Mouse (Mus musculus): ENCODE data around the gene Gucy2d.

Gene Gucy2d

DNA sequence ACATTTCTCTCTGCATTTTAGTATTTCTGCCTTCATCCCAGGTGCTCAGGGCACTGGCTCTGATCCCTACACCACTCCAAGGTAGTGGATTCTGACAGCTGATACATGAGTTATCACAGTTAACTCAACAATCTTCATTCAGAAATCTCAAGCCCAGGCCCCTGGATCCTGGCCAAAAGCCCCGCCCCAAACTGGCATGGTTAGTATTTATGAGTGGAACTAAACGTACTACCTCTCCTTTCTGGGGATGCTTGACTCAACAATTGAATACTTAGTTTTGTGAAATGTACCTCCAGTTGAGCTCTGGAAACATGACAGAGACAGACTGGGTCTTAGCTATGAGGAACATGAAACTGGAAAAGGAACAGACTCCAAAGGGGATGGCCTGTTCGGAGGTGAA lies 6.7 kb downstream of the Gucy2d start:
- in situ Hi-C loops (cut with MboI; ENCODE audit: low sequenced_read_pairs): no loop called here

DNA sequence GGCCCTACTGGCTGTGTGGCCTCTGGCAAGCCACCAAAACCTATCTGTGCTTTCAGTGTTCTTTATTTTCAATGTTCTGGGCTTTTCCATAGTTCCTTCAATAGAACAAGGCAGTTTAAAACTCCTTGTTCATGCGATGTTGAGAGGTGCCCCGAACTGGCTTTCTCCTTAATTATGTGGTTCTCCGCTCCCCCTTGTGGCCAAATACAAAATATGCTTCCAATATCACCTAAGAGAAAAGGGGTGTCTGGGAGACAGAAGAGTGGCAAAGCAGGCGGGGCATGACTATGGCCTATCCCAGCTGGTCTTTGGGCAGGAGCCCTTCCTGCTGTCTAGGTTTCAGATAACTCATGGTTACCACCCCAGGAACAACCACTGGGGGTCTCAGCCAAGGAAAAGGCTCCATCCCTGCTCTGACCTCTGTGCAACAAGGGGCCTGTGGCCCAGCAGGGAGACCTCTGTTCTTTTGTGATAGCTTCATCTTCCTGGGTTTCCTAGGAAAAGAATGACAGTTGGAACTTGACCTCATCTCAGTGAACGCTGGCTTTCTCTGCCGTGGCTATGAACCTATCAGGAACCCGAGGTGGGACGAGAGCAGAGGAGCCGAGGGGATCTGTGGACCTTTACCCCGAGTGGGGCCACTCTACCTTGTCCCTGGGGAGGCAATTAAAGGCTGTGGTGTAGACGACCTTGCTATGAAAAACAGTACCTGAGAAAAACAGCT lies 7.5 kb downstream of the Gucy2d start:
- in situ Hi-C loops (cut with MboI; ENCODE audit: low sequenced_read_pairs): no loop called here

DNA sequence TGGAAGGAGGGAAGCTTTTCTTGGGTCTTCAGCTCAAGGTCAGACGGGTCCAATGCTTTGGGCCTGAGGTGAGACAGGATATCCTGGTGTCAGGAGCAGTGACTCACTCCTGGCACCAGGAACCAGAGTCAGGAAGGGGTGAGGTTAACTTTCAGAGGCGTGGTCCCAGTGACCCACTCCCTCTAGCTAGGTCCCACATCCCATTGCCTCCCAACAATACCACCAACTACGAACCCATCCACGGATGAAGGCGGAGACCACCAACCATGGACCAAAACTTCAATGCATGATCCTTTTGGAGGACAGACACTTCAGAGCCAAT lies 8.1 kb downstream of the Gucy2d start:
- in situ Hi-C loops (cut with MboI; ENCODE audit: low sequenced_read_pairs): no loop called here

DNA sequence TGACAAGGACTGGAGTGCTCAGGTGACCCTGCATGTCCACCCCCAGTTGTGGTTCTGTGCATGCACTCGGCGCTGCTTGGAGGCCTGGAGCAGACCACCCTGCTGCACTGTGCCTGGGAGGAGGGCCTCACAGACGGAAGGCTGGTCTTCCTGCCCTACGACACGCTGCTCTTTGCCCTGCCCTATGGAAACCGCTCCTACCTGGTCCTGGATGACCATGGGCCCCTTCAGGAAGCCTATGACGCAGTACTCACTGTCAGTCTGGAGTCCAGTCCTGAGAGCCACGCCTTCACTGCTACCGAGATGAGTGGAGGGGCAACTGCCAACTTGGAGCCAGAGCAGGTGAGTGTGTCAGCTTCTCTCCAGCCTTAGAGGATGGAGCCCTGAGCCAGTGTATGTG lies 9.5 kb downstream of the Gucy2d start:
- in situ Hi-C loops (cut with MboI; ENCODE audit: low sequenced_read_pairs): no loop called here

DNA sequence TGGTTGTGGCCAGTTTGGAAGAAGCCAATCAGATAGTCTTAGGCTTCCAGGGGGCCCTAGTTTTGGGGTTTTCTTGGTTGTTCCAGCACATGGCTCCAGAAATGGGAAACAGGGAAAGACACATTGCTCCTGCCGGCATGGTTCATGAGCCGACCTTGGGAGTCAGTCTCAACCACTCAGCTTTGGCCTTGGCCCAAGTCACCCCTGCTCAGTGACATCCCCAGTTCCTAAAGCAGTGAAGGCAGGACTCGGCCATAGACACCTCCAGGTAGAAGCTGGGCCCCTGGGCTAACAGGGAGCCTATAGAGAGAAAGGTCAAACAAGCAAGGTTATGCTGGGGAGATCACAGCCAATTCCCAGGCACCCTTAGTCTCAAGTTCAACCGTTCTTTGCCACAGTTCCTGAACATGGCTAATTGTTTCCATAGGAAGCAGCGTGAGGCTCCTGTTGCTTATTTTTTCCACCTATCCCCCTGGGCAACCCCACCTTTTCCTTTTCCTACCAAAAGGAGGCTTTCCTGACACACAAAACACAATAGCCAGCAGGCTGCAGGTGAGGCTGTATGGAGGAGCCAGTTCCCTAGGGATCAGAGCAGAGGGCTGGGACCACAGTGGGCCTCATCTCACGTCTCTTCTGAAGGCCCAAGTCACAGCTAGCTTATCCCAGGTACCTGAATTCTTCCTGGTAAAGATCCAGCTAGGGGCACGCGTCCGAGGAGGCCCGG lies 14.3 kb downstream of the Gucy2d start:
- in situ Hi-C loops (cut with MboI; ENCODE audit: low sequenced_read_pairs): no loop called here

DNA sequence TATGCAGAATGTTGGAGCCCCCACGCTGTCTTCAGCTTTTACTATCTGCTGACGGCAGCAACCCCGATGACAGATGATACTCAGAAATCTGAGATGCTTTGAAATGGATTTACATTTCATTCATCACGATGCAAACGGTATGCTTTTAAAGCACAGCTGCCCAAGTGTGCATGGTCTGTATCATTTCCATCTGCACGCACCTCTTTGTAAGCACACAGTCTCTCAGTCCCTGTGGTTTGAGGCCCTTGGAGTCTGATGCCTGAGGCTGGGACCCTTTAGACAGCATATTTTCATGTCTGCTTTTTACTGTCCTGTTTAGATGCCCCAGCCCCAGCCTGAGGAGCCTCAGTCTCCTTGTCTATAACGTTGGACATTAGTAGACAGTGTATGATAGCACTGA lies 20.1 kb downstream of the Gucy2d start:
- in situ Hi-C loops (cut with MboI; ENCODE audit: low sequenced_read_pairs): no loop called here

DNA sequence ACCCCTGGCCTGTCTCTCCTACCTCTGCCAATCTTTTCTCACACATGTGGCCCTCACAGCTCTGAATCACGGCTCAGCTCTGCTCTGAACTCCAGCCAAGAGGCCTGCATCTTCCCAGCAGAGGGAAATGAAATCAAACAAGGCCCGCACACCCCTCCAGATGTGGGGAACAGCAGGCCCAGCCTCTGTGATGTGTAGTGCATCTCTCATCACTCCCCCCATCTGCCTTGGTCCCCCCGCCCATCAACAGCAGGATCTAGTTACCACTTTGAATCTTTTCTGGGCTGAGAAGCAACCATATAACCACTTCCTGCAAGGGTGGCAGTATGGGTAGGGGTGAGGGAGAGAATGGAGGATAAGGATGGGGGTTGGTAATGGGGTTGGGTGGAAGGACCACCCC lies 28.9 kb downstream of the Gucy2d start:
- in situ Hi-C loops (cut with MboI; ENCODE audit: low sequenced_read_pairs): no loop called here

DNA sequence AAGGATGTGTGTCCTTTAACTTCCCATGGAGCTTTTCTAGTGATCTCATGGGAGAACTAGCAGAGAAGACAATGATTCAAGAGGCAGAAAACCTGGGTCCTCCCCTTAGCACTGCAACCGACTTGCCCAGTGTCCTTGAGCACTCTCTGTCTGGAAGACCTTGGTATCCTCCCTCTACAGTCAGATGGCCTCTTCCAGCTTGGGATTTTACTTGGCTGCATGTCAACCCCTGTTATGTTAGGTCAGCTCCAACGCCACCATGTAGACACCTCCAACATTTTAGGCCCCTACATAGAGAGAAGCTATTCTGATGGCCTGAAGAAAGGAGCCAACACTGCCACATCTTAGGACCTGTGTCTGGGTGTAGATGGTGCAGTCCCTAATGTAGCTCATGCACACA lies 32.3 kb downstream of the Gucy2d start:
- in situ Hi-C loops (cut with MboI; ENCODE audit: low sequenced_read_pairs): no loop called here

DNA sequence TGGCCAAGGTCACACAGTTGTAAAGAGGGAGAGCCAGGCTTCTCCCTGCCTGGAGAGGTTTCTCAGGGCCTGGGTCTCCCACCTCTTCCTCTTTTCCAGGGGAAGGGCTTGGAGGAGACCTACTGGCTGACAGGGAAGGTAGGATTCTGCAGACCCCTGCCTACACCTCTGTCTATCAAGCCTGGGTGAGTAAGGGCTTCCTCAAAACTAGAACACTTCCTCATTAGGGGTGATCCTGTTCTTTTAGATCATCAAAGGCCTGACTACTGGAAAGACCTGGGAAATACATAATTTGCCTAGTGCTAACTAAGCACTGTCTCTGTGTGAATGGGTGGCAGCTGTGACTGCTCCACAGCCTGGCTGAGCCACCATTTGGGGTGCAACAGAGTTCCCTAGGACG lies 34.3 kb downstream of the Gucy2d start:
- in situ Hi-C loops (cut with MboI; ENCODE audit: low sequenced_read_pairs): no loop called here

DNA sequence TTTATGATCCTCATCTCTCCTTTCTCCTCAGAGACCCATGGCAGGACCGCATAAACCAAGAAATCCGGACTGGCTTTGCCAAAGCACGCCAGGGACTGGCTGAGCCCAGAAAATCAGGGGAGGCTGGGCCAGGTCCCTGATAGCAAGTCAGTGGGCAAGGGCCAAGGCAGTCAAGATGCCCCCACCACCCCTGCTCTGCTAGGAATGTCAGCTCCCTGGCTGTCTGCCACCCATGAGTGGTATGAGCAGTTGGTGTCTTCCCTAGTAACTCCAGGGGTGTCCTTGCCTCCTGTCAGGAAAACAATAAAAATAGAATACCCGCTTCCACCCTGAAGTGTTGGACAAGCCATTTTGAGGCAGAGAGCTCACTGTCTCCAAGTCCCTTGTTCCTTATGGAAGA lies 36.9 kb downstream of the Gucy2d start:
- in situ Hi-C loops (cut with MboI; ENCODE audit: low sequenced_read_pairs): no loop called here

DNA sequence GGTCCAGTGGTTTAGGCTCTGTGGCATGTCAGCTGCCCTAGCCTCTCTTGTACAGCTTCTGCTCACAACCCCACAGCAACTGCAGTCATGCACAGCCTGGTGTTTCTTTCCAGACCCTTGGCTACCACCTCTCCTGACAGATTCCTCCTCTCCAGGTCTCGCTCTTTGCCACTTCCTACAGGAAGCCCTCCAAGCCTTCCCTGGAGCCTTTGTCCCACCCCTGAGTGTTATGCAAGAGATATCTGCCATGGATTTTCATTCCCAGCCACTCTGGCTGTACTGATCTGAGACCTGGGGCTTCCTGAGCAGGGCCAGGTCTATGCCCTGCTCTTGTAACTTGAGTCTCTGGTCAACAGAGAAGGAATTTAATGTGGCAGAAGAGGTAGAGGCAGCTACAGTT lies 40.3 kb downstream of the Gucy2d start:
- in situ Hi-C loops (cut with MboI; ENCODE audit: low sequenced_read_pairs): no loop called here

DNA sequence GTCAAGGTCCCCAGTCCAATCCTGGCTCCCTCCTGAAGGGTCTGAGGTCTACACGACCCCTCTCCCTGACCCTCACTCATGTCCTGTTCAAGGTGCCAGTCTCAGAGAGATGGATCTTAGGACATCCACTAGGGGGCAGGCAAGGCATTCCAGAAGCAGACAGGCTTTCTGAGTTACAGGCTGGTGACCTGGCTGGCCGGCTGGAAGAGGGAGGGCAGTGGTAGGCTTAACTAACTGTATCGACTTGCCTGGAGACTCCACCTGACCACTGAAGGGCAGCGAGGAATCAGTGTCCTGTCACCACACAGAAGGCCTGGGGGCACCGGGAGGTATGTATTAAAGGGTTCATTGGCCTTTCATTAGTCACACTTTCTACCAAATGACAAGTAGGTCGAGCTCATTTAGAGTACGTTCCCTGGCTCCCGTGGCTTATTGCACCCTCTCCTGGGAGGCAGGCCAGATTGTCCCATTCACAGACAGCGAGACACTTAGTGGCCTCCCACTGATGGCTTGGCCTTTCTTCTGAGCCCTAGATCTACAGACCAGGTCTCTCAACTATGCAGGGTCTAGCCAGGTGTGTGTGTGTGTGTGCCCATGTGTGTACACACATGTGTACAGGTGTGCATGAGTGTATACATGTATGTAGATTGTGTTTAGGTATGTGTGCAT lies 41.0 kb downstream of the Gucy2d start:
- in situ Hi-C loops (cut with MboI; ENCODE audit: low sequenced_read_pairs): no loop called here

DNA sequence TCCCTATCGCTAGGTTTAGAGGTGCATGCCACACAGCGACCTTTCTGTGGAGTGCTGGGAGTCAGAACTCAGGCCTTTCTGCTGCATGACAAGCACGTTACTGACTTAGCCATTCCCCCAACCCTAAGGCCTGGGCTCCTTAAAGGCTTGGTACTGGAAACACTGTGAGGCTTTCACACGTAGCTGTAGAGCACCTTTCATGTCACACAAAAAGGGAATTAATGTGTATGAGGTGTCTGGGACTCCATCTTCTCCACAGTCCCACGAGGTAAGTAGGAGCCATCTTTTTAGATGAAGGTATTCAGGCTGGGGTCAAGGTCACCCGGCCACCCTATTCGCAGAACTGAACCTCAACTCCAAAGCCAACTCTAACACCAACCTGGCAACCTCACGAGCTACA lies 41.6 kb downstream of the Gucy2d start:
- in situ Hi-C loops (cut with MboI; ENCODE audit: low sequenced_read_pairs): no loop called here

DNA sequence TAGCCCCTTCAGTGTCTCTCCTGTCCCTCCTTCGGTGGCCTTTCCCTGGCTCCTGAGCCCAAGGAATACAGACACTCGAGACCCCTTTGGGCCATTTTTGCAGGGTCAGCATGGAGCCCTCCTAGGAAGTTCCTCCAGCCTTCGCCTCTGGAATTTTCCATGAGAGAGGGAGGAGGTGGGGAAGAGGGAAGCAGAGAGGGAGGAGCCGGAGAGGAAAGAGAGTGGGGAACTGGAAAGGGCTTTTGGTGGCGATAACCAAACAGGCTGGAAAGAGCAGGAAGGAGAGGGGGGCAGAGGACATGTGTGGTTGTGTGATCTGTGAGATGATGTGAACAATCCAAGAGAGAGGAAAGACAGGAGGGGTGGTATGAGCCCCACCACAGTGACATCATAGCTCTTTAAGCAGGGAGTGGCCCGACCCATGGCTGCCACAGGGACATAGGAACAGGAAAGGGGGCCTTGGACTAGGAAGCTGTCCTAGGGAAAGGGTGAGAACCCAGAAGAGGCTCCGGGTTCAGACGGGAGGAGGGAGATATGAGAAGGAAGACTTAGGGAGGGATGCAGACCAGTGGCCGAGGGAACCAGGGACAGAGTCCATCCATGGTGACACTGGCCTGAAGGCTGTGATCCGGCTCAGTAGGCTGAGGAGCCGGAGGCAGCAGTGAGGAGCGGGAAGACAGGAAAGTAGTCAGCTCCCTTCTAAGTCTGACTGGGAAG lies 42.5 kb downstream of the Gucy2d start:
- in situ Hi-C loops (cut with MboI; ENCODE audit: low sequenced_read_pairs): no loop called here

DNA sequence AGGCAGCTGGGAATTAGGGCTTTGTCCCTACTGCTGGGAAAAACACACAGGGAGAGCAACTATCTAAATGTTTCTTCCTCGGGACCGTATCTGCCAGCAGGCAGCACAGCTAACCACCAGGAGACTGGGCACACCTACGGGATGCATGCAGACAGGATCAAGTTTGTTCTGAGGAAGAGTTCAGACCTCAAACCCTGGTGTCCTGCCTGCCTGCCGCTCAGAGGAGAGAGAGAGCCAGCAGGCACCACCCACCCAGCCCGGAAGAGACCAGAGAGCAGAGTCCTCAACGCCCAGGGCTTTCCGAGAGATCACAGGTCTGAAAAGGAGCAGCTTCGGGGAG lies 43.0 kb downstream of the Gucy2d start:
- in situ Hi-C loops (cut with MboI; ENCODE audit: low sequenced_read_pairs): no loop called here

DNA sequence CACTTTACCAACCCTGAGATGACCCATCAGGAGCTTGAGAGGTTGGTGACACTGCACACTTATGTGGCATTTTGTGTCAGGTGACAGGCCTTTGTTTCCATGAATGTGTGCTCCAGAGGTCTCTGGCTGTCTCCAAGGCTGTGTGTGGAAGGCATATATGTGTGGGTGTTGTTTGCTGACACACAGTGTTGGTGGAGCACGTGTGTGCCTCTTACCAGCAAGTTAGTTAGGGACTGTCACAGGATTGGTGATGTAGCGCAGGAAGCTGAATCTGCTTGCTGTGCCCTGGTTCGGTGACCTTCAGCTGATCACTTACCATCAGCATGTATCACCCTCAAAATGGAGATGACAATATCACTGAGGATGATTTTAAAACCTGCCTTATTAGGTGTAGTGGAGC lies 44.7 kb downstream of the Gucy2d start:
- in situ Hi-C loops (cut with MboI; ENCODE audit: low sequenced_read_pairs): loop anchor here (5.0 kb wide), 1 partner anchor 97 kb away; no protein-coding TSS in a partner anchor

DNA sequence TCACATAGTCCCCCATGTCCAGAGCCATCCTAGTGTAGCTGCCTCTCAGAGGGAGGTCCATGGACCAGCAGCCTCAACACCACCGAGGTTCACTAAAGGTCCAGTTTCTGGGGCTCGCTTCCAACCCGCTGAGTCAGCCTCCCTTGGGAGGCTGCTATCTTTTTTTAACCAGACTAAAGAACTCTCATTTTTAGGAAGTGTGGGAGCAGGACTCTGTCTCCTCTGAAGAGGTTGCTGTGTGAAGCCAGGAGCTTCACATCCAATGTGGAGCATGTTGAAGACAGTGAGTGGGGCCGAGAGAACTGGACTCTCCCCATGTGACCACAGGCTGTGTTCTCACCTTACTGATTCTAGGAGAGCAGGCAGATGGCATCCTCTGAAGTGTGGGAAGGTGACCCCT lies 45.3 kb downstream of the Gucy2d start:
- in situ Hi-C loops (cut with MboI; ENCODE audit: low sequenced_read_pairs): loop anchor here (5.0 kb wide), 1 partner anchor 97 kb away; no protein-coding TSS in a partner anchor

DNA sequence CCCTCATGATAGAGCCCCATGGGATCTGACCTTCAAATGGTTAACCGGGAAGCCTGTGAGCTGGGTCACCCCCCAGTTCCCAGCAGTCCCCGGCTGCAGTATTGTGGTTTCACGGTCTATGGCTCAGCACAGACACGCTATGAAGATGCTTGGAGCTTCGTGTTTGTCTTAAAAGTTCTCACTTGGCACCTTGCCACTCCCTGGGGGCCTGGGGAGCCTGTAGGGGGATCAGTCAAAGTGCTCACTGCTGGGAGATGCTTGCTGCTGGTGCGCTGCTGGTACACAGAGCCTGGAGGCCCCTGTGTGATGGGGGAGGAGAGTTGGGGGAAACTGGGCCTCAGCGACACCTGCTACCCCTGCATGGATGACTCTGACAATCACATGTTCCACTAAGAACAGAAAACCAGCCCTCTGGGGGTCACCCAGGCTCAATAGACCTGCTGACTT lies 46.3 kb downstream of the Gucy2d start:
- in situ Hi-C loops (cut with MboI; ENCODE audit: low sequenced_read_pairs): loop anchor here (5.0 kb wide), 1 partner anchor 96 kb away; no protein-coding TSS in a partner anchor

DNA sequence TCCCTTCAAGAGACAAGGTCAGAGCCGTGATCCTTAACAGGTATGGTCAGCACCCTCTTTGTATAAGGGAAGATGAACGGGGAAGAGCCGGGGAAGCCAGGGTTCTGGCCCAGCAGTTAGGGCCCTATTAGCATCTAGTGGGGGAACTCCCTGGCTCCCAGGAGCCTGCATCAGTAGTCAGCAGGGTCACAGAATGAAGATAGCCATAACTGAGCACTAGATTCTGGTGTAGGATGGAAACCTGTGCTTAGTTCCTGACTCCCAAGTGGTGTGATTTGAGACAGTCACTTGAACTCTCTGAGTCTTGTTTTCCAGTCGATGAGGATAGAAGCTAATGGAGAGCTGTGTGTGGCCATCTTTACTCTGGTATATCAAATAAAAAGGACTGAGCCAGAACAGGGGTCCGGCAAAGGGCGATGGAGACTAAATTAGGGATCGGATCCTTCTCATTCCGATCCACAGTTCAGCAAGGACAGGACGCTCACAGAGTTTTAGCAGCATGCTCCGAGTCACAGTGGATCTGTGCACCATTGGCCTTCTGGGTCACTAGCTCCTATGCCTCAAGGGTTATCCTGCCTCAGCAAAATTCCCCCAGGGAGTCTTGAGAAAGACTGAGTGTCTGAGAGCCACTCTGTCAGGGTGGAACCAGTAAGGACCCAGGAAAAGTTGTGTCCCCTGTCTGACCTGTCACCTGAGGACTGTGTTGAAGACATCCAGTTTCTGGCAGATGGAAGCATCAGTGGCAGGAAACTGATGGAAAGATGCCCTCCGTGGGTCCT lies 47.2 kb downstream of the Gucy2d start:
- in situ Hi-C loops (cut with MboI; ENCODE audit: low sequenced_read_pairs): loop anchor here (5.0 kb wide), 1 partner anchor 95 kb away; no protein-coding TSS in a partner anchor

DNA sequence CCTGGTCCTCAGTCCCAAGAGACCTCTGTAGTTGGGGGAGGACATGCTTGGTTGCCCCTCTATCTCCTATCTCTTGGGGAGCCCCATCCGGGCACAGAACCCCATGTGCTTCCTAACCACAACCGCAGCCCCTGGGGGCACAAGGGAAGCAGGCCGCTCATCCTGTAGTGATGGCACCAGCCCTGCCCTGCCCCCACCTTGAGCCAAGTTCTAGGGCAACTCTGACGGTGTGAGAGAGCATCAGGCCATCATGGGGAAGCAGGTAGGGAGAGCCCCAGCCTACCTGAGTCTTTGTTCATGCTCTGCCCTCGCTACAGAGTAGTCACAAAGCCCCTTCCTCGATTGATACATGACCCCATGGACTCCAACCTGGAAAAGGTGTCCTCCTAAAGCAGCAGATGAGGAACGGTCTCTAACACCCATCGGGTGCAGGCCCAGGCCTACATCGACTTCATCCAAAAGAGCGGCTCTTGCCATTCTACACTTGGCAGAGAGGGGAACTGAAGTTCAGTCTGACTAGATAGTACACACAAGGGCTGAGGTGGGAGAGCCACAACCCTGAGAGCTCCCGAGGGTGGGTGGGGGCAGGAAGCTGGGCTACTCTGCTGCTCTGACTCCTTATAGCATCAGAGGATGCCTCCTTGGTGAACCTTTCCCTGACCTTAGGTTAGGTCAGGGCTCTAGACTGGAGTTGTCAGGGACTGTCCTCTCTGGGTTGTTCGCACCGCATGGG lies 48.3 kb downstream of the Gucy2d start:
- in situ Hi-C loops (cut with MboI; ENCODE audit: low sequenced_read_pairs): loop anchor here (5.0 kb wide), 1 partner anchor 94 kb away; no protein-coding TSS in a partner anchor
